Mouse (Mus musculus) CH12.LX (cell line): ENCODE measurements around the gene Plcg2. TPM values are rescaled to one million over a fixed set of nuclear protein-coding genes. Genes with fewer than 3 reads are reported as not detected.

Experiments
- DNase-seq: peaks from one replicate; pipeline ENCODE4 v3.0.0-alpha.2; 2013; ENCODE audit errors: extremely low read depth
- H3K27ac ChIP-seq: 2 replicates; pipeline ENCODE4 v1.5.1; 2012; ENCODE audit warnings: low read depth, mild to moderate bottlenecking, control low read depth, moderate library complexity; ENCODE audit not compliant: insufficient read depth
- H3K27me3 ChIP-seq: replicated peaks from 2 replicates; pipeline ENCODE3; 2012; ENCODE audit warnings: inconsistent platforms
- H3K36me3 ChIP-seq, 2 experiments: replicated peaks in 1 of 2; 2 replicates each; pipeline versions ENCODE3 to v1.6.1; 2012; ENCODE audit warnings: inconsistent platforms in 1 of 2, low read length in 1 of 2, mild to moderate bottlenecking in 1 of 2, mixed read lengths in 1 of 2, moderate library complexity in 1 of 2; ENCODE audit not compliant: control insufficient read depth in 1 of 2, insufficient read depth in 1 of 2
- H3K4me1 ChIP-seq, 2 experiments: 2 replicates each; pipeline ENCODE4 v1.6.1; 2012; ENCODE audit warnings: inconsistent platforms in 1 of 2, moderate library complexity in 1 of 2; ENCODE audit not compliant: insufficient read depth in 2 of 2, control insufficient read depth in 1 of 2
- H3K4me2 ChIP-seq: 2 replicates; pipeline ENCODE4 v1.6.1; 2012; ENCODE audit warnings: low read depth, mild to moderate bottlenecking, control low read depth; ENCODE audit not compliant: poor library complexity, insufficient read depth, severe bottlenecking
- H3K4me3 ChIP-seq, 3 experiments: fragments of 150-350 bp in 1 of 3; sonication (generic) in 1 of 3; replicated peaks in 1 of 3; 2 replicates each; pipeline versions ENCODE3 to v1.5.1; 2011 to 2012; ENCODE audit warnings: low read depth in 2 of 3, low read length in 2 of 3, mild to moderate bottlenecking in 2 of 3, moderate library complexity in 2 of 3, control low read depth in 1 of 3, improper control_type of control experiment in 1 of 3, inconsistent platforms in 1 of 3, mixed read lengths in 1 of 3; ENCODE audit not compliant: poor library complexity in 1 of 3
- H3K79me2 ChIP-seq: replicated peaks from 2 replicates; pipeline ENCODE4 v1.6.1; 2012; ENCODE audit warnings: mild to moderate bottlenecking, moderate library complexity; ENCODE audit not compliant: control insufficient read depth, poor library complexity, insufficient read depth, severe bottlenecking; ENCODE audit errors: extremely low read depth
- H3K9ac ChIP-seq: 2 replicates; pipeline ENCODE4 v1.6.1; 2012; ENCODE audit warnings: low read depth, mild to moderate bottlenecking, control low read depth, moderate library complexity; ENCODE audit not compliant: insufficient read depth
- H3K9me3 ChIP-seq: replicated peaks from 2 replicates; pipeline ENCODE3; 2012; ENCODE audit warnings: low read length, inconsistent platforms, mixed read lengths
- BHLHE40 ChIP-seq: IDR thresholded peaks from 2 replicates; pipeline ENCODE4 v1.6.1; 2011; ENCODE audit warnings: mild to moderate bottlenecking, low read depth, low read length, improper control_type of control experiment
- CHD1 ChIP-seq: IDR thresholded peaks from 2 replicates; pipeline ENCODE4 v1.6.1; 2012; ENCODE audit warnings: low read depth, low read length, improper control_type of control experiment, inconsistent platforms
- CTCF ChIP-seq, 2 experiments: IDR thresholded peaks in 1 of 2; conservative IDR thresholded peaks in 1 of 2; 2 replicates each; pipeline ENCODE4 v1.5.1; 2011 to 2012; ENCODE audit warnings: low read depth in 2 of 2, low read length in 2 of 2, improper control_type of control experiment in 1 of 2, inconsistent platforms in 1 of 2, mild to moderate bottlenecking in 1 of 2, moderate library complexity in 1 of 2
- EP300 ChIP-seq: IDR thresholded peaks from 2 replicates; pipeline ENCODE4 v1.6.1; 2011; ENCODE audit warnings: low read length, improper control_type of control experiment
- GABPA ChIP-seq: IDR thresholded peaks from 2 replicates; pipeline ENCODE4 v1.6.1; 2012; ENCODE audit warnings: low read depth, low read length, improper control_type of control experiment, inconsistent platforms; ENCODE audit not compliant: insufficient replicate concordance
- JUN ChIP-seq: IDR thresholded peaks from 2 replicates; pipeline ENCODE4 v1.6.1; 2011; ENCODE audit warnings: low read depth, mild to moderate bottlenecking, low read length, improper control_type of control experiment, moderate library complexity; ENCODE audit not compliant: insufficient read depth
- JUND ChIP-seq: conservative IDR thresholded peaks from 2 replicates; pipeline ENCODE4 v1.6.1; 2011; ENCODE audit warnings: low read depth, low read length, improper control_type of control experiment
- MAFK ChIP-seq: IDR thresholded peaks from 2 replicates; pipeline ENCODE4 v1.6.1; 2011; ENCODE audit warnings: low read length, improper control_type of control experiment; ENCODE audit not compliant: insufficient replicate concordance
- MAZ ChIP-seq: IDR thresholded peaks from 2 replicates; pipeline ENCODE4 v1.6.1; 2012; ENCODE audit warnings: low read depth, mild to moderate bottlenecking, inconsistent platforms, low read length, improper control_type of control experiment, moderate library complexity
- MEF2A ChIP-seq: IDR thresholded peaks from 2 replicates; pipeline ENCODE4 v1.6.1; 2014; ENCODE audit warnings: low read depth, mild to moderate bottlenecking, inconsistent platforms, low read length, improper control_type of control experiment, borderline replicate concordance
- MXI1 ChIP-seq: IDR thresholded peaks from 2 replicates; pipeline ENCODE4 v1.6.1; 2011; ENCODE audit warnings: mild to moderate bottlenecking, low read depth, low read length, improper control_type of control experiment
- NELFE ChIP-seq: IDR thresholded peaks from 2 replicates; pipeline ENCODE4 v1.6.1; 2011; ENCODE audit warnings: low read depth, low read length, improper control_type of control experiment
- PAX5 ChIP-seq: IDR thresholded peaks from 2 replicates; pipeline ENCODE4 v1.6.1; 2012; ENCODE audit warnings: low read length, inconsistent platforms, mixed read lengths
- POLR2AphosphoS2 ChIP-seq: IDR thresholded peaks from 2 replicates; pipeline ENCODE4 v1.6.1; 2011; ENCODE audit warnings: low read depth, low read length, improper control_type of control experiment
- RAD21 ChIP-seq: IDR thresholded peaks from 2 replicates; pipeline ENCODE4 v1.6.1; 2011; ENCODE audit warnings: low read depth, mild to moderate bottlenecking, low read length, improper control_type of control experiment, moderate library complexity
- SMC3 ChIP-seq: IDR thresholded peaks from 2 replicates; pipeline ENCODE4 v1.6.1; 2011; ENCODE audit warnings: low read depth, low read length, improper control_type of control experiment
- TBP ChIP-seq: conservative IDR thresholded peaks from 2 replicates; pipeline ENCODE4 v1.6.1; 2011; ENCODE audit warnings: low read depth, low read length, improper control_type of control experiment
- UBTF ChIP-seq: IDR thresholded peaks from 2 replicates; pipeline ENCODE4 v1.6.1; 2012; ENCODE audit warnings: low read depth, mild to moderate bottlenecking, inconsistent platforms, low read length, improper control_type of control experiment, moderate library complexity
- USF1 ChIP-seq: IDR thresholded peaks from 2 replicates; pipeline ENCODE4 v1.6.1; 2014; ENCODE audit warnings: low read depth, mild to moderate bottlenecking, inconsistent platforms, low read length, improper control_type of control experiment
- ZC3H11A ChIP-seq: IDR thresholded peaks from 2 replicates; pipeline ENCODE4 v1.6.1; 2012; ENCODE audit warnings: low read depth, mild to moderate bottlenecking, inconsistent platforms, low read length, improper control_type of control experiment
- ZMIZ1 ChIP-seq: IDR thresholded peaks from 2 replicates; pipeline ENCODE4 v1.6.1; 2012; ENCODE audit warnings: low read depth, mild to moderate bottlenecking, inconsistent platforms, low read length, improper control_type of control experiment
- dilution Hi-C: fragments of 300-500 bp; cut with MboI; formaldehyde crosslinking; loops from 2 replicates; pipeline ENCODE4 v1.14.3; 2020; ENCODE audit warnings: low sequenced_read_pairs; ENCODE audit not compliant: extremely low pct_unique_long_range_greater_than_20kb, extremely low pct_ligation_motif_present
- in situ Hi-C: fragments of 300-500 bp; cut with MboI; formaldehyde crosslinking; loops from 3 replicates; pipeline ENCODE4 v1.14.3; 2019; ENCODE audit warnings: low sequenced_read_pairs, low pct_ligation_motif_present, low pct_unique_long_range_greater_than_20kb, mixed read lengths
- polyA plus RNA-seq: library from polyadenylated mRNA; unstranded; fragments of >175 nt; gene quantifications from 2 replicates; pipeline ENCODE4 v1.2.1, GENCODE M21; 2012; ENCODE audit warnings: low read depth; ENCODE audit not compliant: insufficient read length
- total RNA-seq, 2 experiments: library from RNA; depleted of rRNA; stranded (reverse); fragments of 300-350 nt in 1 of 2; fragments of >200 nt in 1 of 2; gene quantifications; 2 replicates each; pipeline ENCODE4 v1.2.3; 2012 to 2014

The Plcg2 gene
- total and polyA plus RNA-seq, 3 experiments = 129 to 196 (median 194) TPM

DNA sequence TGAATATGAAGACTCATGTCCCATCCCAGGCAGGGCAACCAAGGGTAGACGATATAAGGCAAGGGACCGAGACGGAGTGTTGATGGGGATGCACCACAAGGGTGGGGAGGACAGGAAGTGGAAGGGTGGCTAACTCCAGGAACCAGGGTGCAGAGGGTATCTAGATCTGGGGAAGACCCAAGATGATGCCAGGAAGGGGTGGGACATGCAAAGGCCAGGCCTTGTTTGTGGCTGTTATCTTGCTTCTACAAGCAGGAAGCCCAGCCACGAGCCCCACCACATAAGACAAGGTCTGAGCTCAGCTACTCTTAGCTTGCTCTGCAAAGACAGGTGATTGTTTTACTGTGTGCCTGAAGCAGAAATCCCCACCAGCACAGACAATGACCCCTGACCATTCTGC lies 50.4 kb downstream of the Plcg2 start:
- Histone ChIP-seq H3K9ac (no peak overlapping the region), H3K4me1 (peaks cover 39 to 69% of the 10 kb centered on the region in 2 experiments), H3K27me3 (no peaks in the 10 kb centered on the region)
- DNase-seq = peak; percentile 67
- TF ChIP-seq SMC3 (no peak), POLR2AphosphoS2 (no peak), GABPA (no peak), CHD1 (no peak), EP300 (no peak), MEF2A (no peak; the same call in 1 of the 2 replicates), PAX5 (no peak), ZC3H11A (no peak), USF1 (no peak), RAD21 (no peak), TBP (no peak), JUN (no peak), MAFK (no peak), UBTF (no peak), MXI1 (no peak), NELFE (no peak), JUND (no peak), ZMIZ1 (no peak)
- TF ChIP-seq, all 38 proteins: peak for 0
- Histone ChIP-seq H3K27ac (no peak overlapping the region), H3K36me3 (peaks cover 13 to 68% of the 10 kb centered on the region in 2 experiments), H3K4me2 (no peak overlapping the region), H3K79me2 (peaks cover 88% of the 10 kb centered on the region), H3K9me3 (no peaks in the 10 kb centered on the region), H3K4me3 (no peak overlapping the region)
- in situ Hi-C loops (no loop called here), dilution Hi-C loops (no loop called here)

- TF ChIP-seq BHLHE40 (no peak), MAZ (no peak), ZC3H11A (no peak), SMC3 (peak; percentile 42), RAD21 (peak; percentile 41), CTCF (conservative IDR thresholded peaks at IDR 0.05 in 1 of 2, IDR thresholded peaks at IDR 0.05 in 1 of 2; ENCODE audit: low read depth in 2 of 2, low read length in 2 of 2) (peak in 1 of 2 experiments; percentile 51; a peak in 2 of 4 replicates), TBP (no peak)
- TF ChIP-seq, all 38 proteins: peak for 3
- Histone ChIP-seq H3K36me3 (peaks cover 19 to 79% of the 10 kb centered on the region in 2 experiments), H3K27me3 (no peaks in the 10 kb centered on the region), H3K4me1 (peaks cover 30 to 52% of the 10 kb centered on the region in 2 experiments), H3K4me3 (no peak overlapping the region), H3K27ac (no peak overlapping the region), H3K4me2 (no peak overlapping the region), H3K9ac (no peak overlapping the region), H3K79me2 (peaks cover 86% of the 10 kb centered on the region), H3K9me3 (no peaks in the 10 kb centered on the region)
- in situ Hi-C loops = no loop called here
- dilution Hi-C loops = no loop called here
- DNase-seq = no peak
Measured at GRCm38 (mm10) chr8:117550529-117550928, 52.4 kb downstream of the Plcg2 start.
